Mouse (Mus musculus) heart, adult 2 months (tissue): ENCODE results near the gene Prdm16. TPM values are rescaled to one million over a fixed set of nuclear protein-coding genes. Genes with fewer than 3 reads are reported as not detected.
A peak's percentile ranks its signal among the peaks of the same experiment; 100 is the strongest.

Source experiments
- DNase-seq, 2 experiments: peaks; one replicate each; pipeline ENCODE4 v3.0.0; 2021
- H3K27ac ChIP-seq: fragments of 200-600 bp; 2 replicates; pipeline ENCODE4 v1.8.1; 2022
- H3K27me3 ChIP-seq: fragments of 200-500 bp; 2 replicates; pipeline ENCODE4 v1.6.1; 2012; ENCODE audit warnings: mild to moderate bottlenecking, low read length, inconsistent platforms, mixed read lengths; ENCODE audit not compliant: control insufficient read depth, insufficient read depth
- H3K36me3 ChIP-seq: fragments of 200-500 bp; 2 replicates; pipeline ENCODE4 v1.6.1; 2012; ENCODE audit warnings: low read length, inconsistent platforms; ENCODE audit not compliant: control insufficient read depth, insufficient read depth
- H3K4me1 ChIP-seq: fragments of 200-500 bp; 2 replicates; pipeline ENCODE4 v1.6.1; 2011; ENCODE audit warnings: low read length; ENCODE audit not compliant: control insufficient read depth, insufficient read depth
- H3K4me3 ChIP-seq: fragments of 200-600 bp; 2 replicates; pipeline ENCODE4 v1.8.1; 2022
- H3K79me2 ChIP-seq: fragments of 200-500 bp; replicated peaks from 2 replicates; pipeline ENCODE4 v1.6.1; 2012; ENCODE audit warnings: mild to moderate bottlenecking, inconsistent platforms, low read length, moderate library complexity, mixed read lengths; ENCODE audit not compliant: control insufficient read depth, insufficient read depth
- H3K9ac ChIP-seq: fragments of 200-500 bp; 2 replicates; pipeline ENCODE4 v1.6.1; 2012; ENCODE audit warnings: low read depth, mild to moderate bottlenecking, control low read depth, inconsistent platforms, low read length, mixed read lengths
- CTCF ChIP-seq: fragments of 200-600 bp; IDR thresholded peaks from 2 replicates; pipeline ENCODE4 v1.8.1; 2022; ENCODE audit warnings: antibody characterized with exemption, mild to moderate bottlenecking, moderate library complexity
- EP300 ChIP-seq: fragments of 200-500 bp; IDR thresholded peaks from 2 replicates; pipeline ENCODE4 v1.6.1; 2011; ENCODE audit warnings: low read depth, low read length, control low read depth; ENCODE audit not compliant: insufficient read depth
- POLR2A ChIP-seq: fragments of 200-500 bp; IDR thresholded peaks from 2 replicates; pipeline ENCODE4 v1.6.1; 2011; ENCODE audit warnings: mild to moderate bottlenecking, low read depth, low read length, control low read depth; ENCODE audit not compliant: insufficient read depth
- WGBS: fragments of 180-500 bp; shearing (Covaris S2); methylation state at CpG from one replicate; pipeline ENCODE4 v1.1.7; 2018; 5-methylcytosine and 5-hydroxymethylcytosine counted together
- intact Hi-C: fragments of 180-260 bp; cut with DNase I; formaldehyde crosslinking; loops from one replicate; pipeline ENCODE4 v1.15.1; 2025
- polyA plus RNA-seq: library from polyadenylated mRNA; depleted of rRNA; stranded (reverse); fragments of >200 nt; gene quantifications from 2 replicates; pipeline ENCODE4 v1.2.3, GENCODE M21; 2012
- total RNA-seq, 2 experiments: library from RNA; stranded (reverse); gene quantifications; 2 replicates each; pipeline ENCODE4 v1.2.3; 2021

Gene Prdm16
- total and polyA plus RNA-seq, 3 experiments = 7.6 to 18.1 (median 16.8) TPM

GRCm38 (mm10) chr4:154632800-154633764 lies 3.6 kb downstream of the Prdm16 start:
- Histone ChIP-seq H3K4me1 (no peaks in the 10 kb centered on the region), H3K9ac (peak overlapping the region; percentile 61), H3K36me3 (no peaks in the 10 kb centered on the region), H3K27me3 (peaks cover 7% of the 10 kb centered on the region; the same call in 1 of the 2 replicates), H3K4me3 (peak overlapping the region; percentile 16; the same call in 1 of the 2 replicates), H3K27ac (peak overlapping the region; percentile 91), H3K79me2 (no peaks in the 10 kb centered on the region)
- DNase-seq = peak in 1 of 2 experiments; percentile 28
- intact Hi-C loops = no loop called here
- 41% methylated on average over 14 of the region's 14 CpGs for WGBS
- TF ChIP-seq CTCF (peak; percentile 36; the same call in 1 of the 2 replicates), EP300 (no peak)

DNA sequence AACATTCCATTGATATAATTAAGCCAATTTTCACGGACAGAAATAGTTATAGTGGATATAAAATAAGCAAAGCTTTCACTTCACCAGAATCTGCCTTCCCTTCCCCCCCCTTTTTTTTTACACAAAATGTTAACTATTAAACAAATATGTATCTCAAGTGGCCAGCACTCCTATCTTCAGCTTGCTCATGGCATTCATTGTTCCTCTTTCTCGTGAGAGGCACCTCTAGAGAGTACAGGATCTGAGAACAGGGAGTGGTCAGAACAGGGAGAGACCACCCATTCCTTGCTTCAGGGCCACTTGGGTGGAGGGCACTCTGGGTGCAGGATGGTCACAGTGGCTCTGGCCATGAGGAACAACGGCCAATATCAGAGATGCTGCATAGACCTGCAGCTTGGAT lies 5.9 kb downstream of the Prdm16 start:
- H3K27me3 ChIP-seq = peaks cover 4% of the 10 kb centered on the region; the same call in 1 of the 2 replicates
- no peaks in the 10 kb centered on the region for H3K36me3 ChIP-seq
- DNase-seq = no peak
- H3K4me1 ChIP-seq = no peaks in the 10 kb centered on the region; the same call in 1 of the 2 replicates
- H3K9ac ChIP-seq = no peak overlapping the region
- H3K79me2 ChIP-seq = no peaks in the 10 kb centered on the region
- TF ChIP-seq EP300 (no peak), POLR2A (no peak), CTCF (no peak)
- no peak overlapping the region for H3K4me3 ChIP-seq
- 38% methylated on average over 3 of the region's 3 CpGs for WGBS
- no peak overlapping the region for H3K27ac ChIP-seq
- intact Hi-C loops = no loop called here

- no peaks in the 10 kb centered on the region for H3K27me3 ChIP-seq
- H3K4me3 ChIP-seq = no peak overlapping the region
- DNase-seq = no peak
- H3K27ac ChIP-seq = no peak overlapping the region
- 70% methylated on average over 5 of the region's 5 CpGs for WGBS
- intact Hi-C loops = loop anchor here (5.0 kb wide), 1 partner anchor 100 kb away; no protein-coding TSS in a partner anchor
- H3K4me1 ChIP-seq = peaks cover 1% of the 10 kb centered on the region; the same call in 1 of the 2 replicates
- no peak overlapping the region for H3K9ac ChIP-seq
- no peaks in the 10 kb centered on the region for H3K36me3 ChIP-seq
- TF ChIP-seq EP300 (no peak), CTCF (no peak), POLR2A (no peak)
- no peaks in the 10 kb centered on the region for H3K79me2 ChIP-seq
These were observed 9.1 kb downstream of the Prdm16 start for GRCm38 (mm10) chr4:154627419-154628142.

DNA sequence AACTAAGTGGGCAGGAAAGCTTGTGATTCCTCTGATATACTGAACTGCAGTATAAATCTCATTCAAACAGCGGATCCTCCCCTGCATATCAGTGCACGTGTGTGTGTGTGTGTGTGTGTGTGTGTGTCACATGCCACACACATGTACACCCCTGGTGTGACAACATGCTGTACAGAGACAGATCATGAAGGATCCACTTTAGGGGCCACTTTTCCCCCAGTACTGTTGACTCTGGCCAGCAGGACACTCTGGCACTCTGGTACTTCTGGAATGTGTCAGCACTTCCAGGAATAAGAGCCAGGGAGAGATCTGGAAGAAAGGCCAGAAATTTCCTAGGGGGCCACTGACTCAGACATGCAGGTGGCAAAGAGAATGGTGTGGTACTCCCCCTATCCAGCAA lies 10.4 kb downstream of the Prdm16 start:
- H3K79me2 ChIP-seq = no peaks in the 10 kb centered on the region
- no peaks in the 10 kb centered on the region for H3K36me3 ChIP-seq
- TF ChIP-seq CTCF = no peak
- TF ChIP-seq EP300 = no peak
- TF ChIP-seq POLR2A = no peak
- no peaks in the 10 kb centered on the region for H3K27me3 ChIP-seq
- no peak for DNase-seq
- no peak overlapping the region for H3K9ac ChIP-seq
- no peak overlapping the region for H3K4me3 ChIP-seq
- intact Hi-C loops = loop anchor here (5.0 kb wide), 1 partner anchor 99 kb away; no protein-coding TSS in a partner anchor
- H3K4me1 ChIP-seq = peaks cover 4% of the 10 kb centered on the region; the same call in 1 of the 2 replicates
- H3K27ac ChIP-seq = no peak overlapping the region
- WGBS = 58% methylated on average over 2 of the region's 2 CpGs

- intact Hi-C loops = loop anchor here (5.0 kb wide), 1 partner anchor 98 kb away; no protein-coding TSS in a partner anchor
- H3K36me3 ChIP-seq = no peaks in the 10 kb centered on the region
- H3K27me3 ChIP-seq = no peaks in the 10 kb centered on the region
- H3K79me2 ChIP-seq = no peaks in the 10 kb centered on the region
- WGBS = 65% methylated on average over 14 of the region's 14 CpGs
- no peak for DNase-seq
- no peak overlapping the region for H3K4me3 ChIP-seq
- H3K9ac ChIP-seq = no peak overlapping the region
- no peak for TF ChIP-seq EP300
- TF ChIP-seq CTCF = no peak
- no peak for TF ChIP-seq POLR2A
- no peak overlapping the region for H3K27ac ChIP-seq
- H3K4me1 ChIP-seq = peaks cover 4% of the 10 kb centered on the region; the same call in 1 of the 2 replicates
These were observed 11.0 kb downstream of the Prdm16 start for GRCm38 (mm10) chr4:154625710-154626109.

- peak overlapping the region; percentile 43 for H3K27ac ChIP-seq
- 51% methylated on average over 3 of the region's 3 CpGs for WGBS
- DNase-seq = peak in 1 of 2 experiments; percentile 47
- H3K4me1 ChIP-seq = peaks cover 4% of the 10 kb centered on the region; the same call in 1 of the 2 replicates
- TF ChIP-seq POLR2A (no peak), EP300 (0 out of 2 replicates have a peak, but pooled peaks have one; percentile 42), CTCF (no peak)
- H3K36me3 ChIP-seq = no peaks in the 10 kb centered on the region
- no peak overlapping the region for H3K4me3 ChIP-seq
- no peaks in the 10 kb centered on the region for H3K27me3 ChIP-seq
- H3K79me2 ChIP-seq = no peaks in the 10 kb centered on the region
- H3K9ac ChIP-seq = no peak overlapping the region
- intact Hi-C loops = loop anchor here (5.0 kb wide), 2 partner anchors 41 to 81 kb away; no protein-coding TSS in a partner anchor
These were observed 13.4 kb downstream of the Prdm16 start for GRCm38 (mm10) chr4:154623241-154623640.
